Mouse (Mus musculus): Measurements from ENCODE around the gene Col12a1.

DNA sequence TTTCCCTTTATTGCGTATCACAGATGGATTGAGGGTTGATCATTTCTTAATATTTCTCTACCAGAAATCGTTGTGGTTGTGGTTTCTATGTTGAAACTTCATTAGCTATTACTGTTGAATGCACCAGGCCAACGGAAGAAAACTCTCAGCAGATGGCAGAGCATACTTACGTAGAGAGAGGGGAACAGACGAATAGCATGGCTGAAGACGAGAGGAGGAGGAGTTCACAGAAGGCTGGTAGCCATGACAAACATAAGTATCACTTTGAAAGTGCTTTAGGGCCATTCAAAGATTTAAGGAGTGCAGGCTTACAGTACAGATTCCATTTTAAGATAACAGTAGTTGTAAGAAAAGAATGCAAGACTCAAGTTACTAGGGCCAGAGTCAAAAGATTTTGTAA is 43.9 kb upstream of the Col12a1 start:
- TF ChIP-seq CTCF (IDR thresholded peaks at IDR 0.05; ENCODE audit: control insufficient read depth, insufficient read depth, insufficient read length) (no peak), MAX (IDR thresholded peaks at IDR 0.05) (no peak), FOSL1 (IDR thresholded peaks at IDR 0.05; ENCODE audit: insufficient read depth, low read length, poor library complexity, severe bottlenecking) (no peak)
